Mouse (Mus musculus) lung, embryonic 14.5 days (tissue): Measurements from ENCODE around the gene Nfix. TPM values are rescaled to one million over a fixed set of nuclear protein-coding genes. Genes with fewer than 3 reads are reported as not detected.

Experiments
- ATAC-seq: fragments of 200-750 bp; cut with Nextera tagmentation; 2 replicates; pipeline ENCODE4 v1.8.0; 2017; ENCODE audit warnings: mild to moderate bottlenecking, moderate TSS enrichment, moderate library complexity; ENCODE audit not compliant: insufficient read depth
- DNase-seq: peaks from one replicate; pipeline ENCODE4 v3.0.0-alpha.2; 2015
- H3K27ac ChIP-seq: fragments of 300-500 bp; sonication (generic); 2 replicates; pipeline ENCODE4 v1.5.1; 2014; ENCODE audit warnings: low read depth, mild to moderate bottlenecking, moderate library complexity
- H3K27me3 ChIP-seq: fragments of 300-500 bp; sonication (generic); 2 replicates; pipeline ENCODE4 v1.6.1; 2014; ENCODE audit warnings: low read length, control low read depth; ENCODE audit not compliant: insufficient read depth
- H3K36me3 ChIP-seq: fragments of 300-500 bp; sonication (generic); 2 replicates; pipeline ENCODE4 v1.6.1; 2014; ENCODE audit warnings: control low read depth; ENCODE audit not compliant: insufficient read depth
- H3K4me1 ChIP-seq: fragments of 300-500 bp; sonication (generic); 2 replicates; pipeline ENCODE4 v1.6.1; 2014; ENCODE audit warnings: antibody characterized with exemption, control low read depth; ENCODE audit not compliant: insufficient read depth
- H3K4me2 ChIP-seq: fragments of 300-500 bp; sonication (generic); 2 replicates; pipeline ENCODE4 v1.6.1; 2014; ENCODE audit warnings: mild to moderate bottlenecking
- H3K4me3 ChIP-seq: fragments of 300-500 bp; sonication (generic); 2 replicates; pipeline ENCODE4 v1.5.1; 2014; ENCODE audit warnings: low read depth, low read length
- H3K9ac ChIP-seq: fragments of 300-500 bp; sonication (generic); 2 replicates; pipeline ENCODE4 v1.6.1; 2014
- H3K9me3 ChIP-seq: fragments of 300-500 bp; sonication (generic); 2 replicates; pipeline ENCODE4 v1.6.1; 2016; ENCODE audit warnings: low read depth, low read length, control low read depth
- CTCF ChIP-seq: IDR thresholded peaks from 2 replicates; pipeline ENCODE4 v1.5.1; 2016; ENCODE audit warnings: antibody characterized with exemption, low read depth
- WGBS: fragments of 180-500 bp; shearing (Covaris S2); extraction: QIAGEN DNeasy Blood & Tissue Kit; methylation state at CpG from one replicate; pipeline ENCODE4 v1.1.7; 2014; 5-methylcytosine and 5-hydroxymethylcytosine counted together
- polyA plus RNA-seq: library from polyadenylated mRNA; unstranded; fragments of >200 nt; fragmentation: Nextera tagmentation; extraction: Ambion mirVana; gene quantifications from 2 replicates; pipeline ENCODE4 v1.2.1, GENCODE M21; 2014

The Nfix gene
- polyA plus RNA-seq, 1 experiment from 2014 or later: 42.3 TPM

DNA sequence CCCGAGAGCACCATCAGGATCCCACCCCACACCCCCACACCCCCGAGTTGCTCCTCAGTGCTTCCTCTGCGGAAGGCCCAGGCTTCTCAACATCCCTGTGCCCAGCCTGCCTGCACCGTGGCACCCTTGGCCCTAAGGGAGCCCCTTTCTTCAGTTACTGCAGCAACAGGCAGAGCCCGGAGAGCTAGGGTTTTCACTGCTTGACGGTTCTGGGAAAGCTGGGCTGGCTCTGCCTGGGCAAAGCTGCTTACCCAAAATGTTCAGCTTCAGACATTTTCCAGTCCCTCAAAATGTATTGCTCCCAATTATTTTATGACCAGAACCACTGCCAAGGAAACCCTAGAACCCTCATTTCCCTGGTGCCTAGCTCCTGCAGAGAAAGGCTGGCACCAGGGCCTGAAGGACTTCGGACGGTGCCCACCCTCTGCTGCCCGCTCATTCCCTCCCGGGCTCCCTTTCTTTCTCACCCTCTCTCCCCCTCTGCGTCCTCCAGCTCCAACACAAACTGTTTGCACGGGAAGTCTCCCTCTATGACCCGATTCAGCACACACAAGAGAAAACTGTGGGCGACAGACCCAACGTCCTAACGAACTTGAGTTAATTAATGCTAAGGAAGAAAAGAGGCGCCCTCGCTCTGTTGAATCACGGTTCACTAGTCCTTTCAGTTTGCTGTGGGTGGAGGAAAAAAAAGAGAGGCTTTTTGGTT is 20.5 kb downstream of the Nfix start:
- Histone ChIP-seq H3K4me1 (peaks cover 34% of the 10 kb centered on the region), H3K4me3 (no peak overlapping the region), H3K27me3 (peaks cover 91% of the 10 kb centered on the region), H3K9me3 (no peaks in the 10 kb centered on the region), H3K9ac (no peak overlapping the region), H3K27ac (no peak overlapping the region), H3K4me2 (0 out of 2 replicates have a peak overlapping the region, but pooled peaks have one; percentile 18), H3K36me3 (no peaks in the 10 kb centered on the region)
- no peak for ATAC-seq
- DNase-seq: no peak
- WGBS: 33% methylated on average over 19 of the region's 19 CpGs
- no peak for TF ChIP-seq CTCF

- peak; percentile 71 for DNase-seq
- Histone ChIP-seq H3K9ac (no peak overlapping the region), H3K27me3 (peaks cover 86% of the 10 kb centered on the region), H3K4me2 (peak overlapping the region; percentile 18), H3K4me3 (no peak overlapping the region), H3K36me3 (no peaks in the 10 kb centered on the region), H3K27ac (no peak overlapping the region), H3K9me3 (no peaks in the 10 kb centered on the region), H3K4me1 (peaks cover 33% of the 10 kb centered on the region)
- TF ChIP-seq CTCF: no peak
- ATAC-seq: no peak
- WGBS: 17% methylated on average over 11 of the region's 11 CpGs
Observed at GRCm38 (mm10) chr8:84778638-84779380, 21.3 kb downstream of the Nfix start.

- no peak overlapping the region; the same call in 1 of the 2 replicates for H3K9ac ChIP-seq
- ATAC-seq (no peak), DNase-seq (peak; percentile 26)
- no peak for TF ChIP-seq CTCF
- no peaks in the 10 kb centered on the region for H3K36me3 ChIP-seq
- H3K27ac ChIP-seq: no peak overlapping the region
- no peak overlapping the region for H3K4me3 ChIP-seq
- peaks cover 33% of the 10 kb centered on the region for H3K4me1 ChIP-seq
- peak overlapping the region; percentile 18; the same call in 1 of the 2 replicates for H3K4me2 ChIP-seq
- H3K9me3 ChIP-seq: no peaks in the 10 kb centered on the region
- WGBS: 58% methylated on average over 10 of the region's 10 CpGs
- peaks cover 83% of the 10 kb centered on the region for H3K27me3 ChIP-seq
Observed at GRCm38 (mm10) chr8:84777899-84778637, 22.1 kb downstream of the Nfix start.

- H3K27me3 ChIP-seq: peaks cover 75% of the 10 kb centered on the region
Observed at GRCm38 (mm10) chr8:84776569-84776968, 23.6 kb downstream of the Nfix start.

DNA sequence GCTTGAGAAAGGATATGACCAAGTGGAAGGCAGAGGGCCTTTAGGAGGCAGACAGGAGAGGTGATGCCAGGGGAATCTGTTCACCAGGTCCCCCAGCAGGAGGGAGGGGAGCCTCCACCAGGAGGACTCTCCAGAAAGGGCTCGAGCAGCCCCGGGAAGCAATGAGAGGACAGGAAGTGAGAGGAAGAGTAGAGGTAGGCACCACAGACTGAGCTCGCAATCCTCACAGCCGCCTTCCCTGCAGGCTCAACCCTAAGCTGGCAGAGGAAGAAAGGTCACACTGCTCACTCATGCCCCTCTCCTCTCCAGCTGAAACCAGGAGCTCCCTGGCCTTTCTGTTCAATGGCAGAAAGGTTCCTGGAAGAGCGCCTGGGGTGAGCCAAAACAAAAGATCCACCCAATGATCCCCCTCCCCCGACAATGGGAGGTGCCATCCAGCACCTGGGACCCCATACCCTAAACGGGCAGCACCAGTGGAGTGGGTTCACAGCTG is 24.5 kb downstream of the Nfix start:
- TF ChIP-seq CTCF: no peak
- peak overlapping the region; percentile 64 for H3K4me2 ChIP-seq
- H3K27ac ChIP-seq: peak overlapping the region; percentile 94
- peaks cover 66% of the 10 kb centered on the region for H3K27me3 ChIP-seq
- 21% methylated on average over 7 of the region's 7 CpGs for WGBS
- ATAC-seq: no peak
- peaks cover 10% of the 10 kb centered on the region; the same call in 1 of the 2 replicates for H3K36me3 ChIP-seq
- H3K9me3 ChIP-seq: no peaks in the 10 kb centered on the region
- 0 out of 2 replicates have a peak overlapping the region, but pooled peaks have one; percentile 6 for H3K9ac ChIP-seq
- H3K4me3 ChIP-seq: peak overlapping the region; percentile 22; the same call in 1 of the 2 replicates
- peaks cover 53% of the 10 kb centered on the region for H3K4me1 ChIP-seq
- no peak for DNase-seq

More at GRCm38 (mm10) chr8:84776569-84776968, 23.6 kb downstream of the Nfix start:
- 64% methylated on average over 1 of the region's 1 CpGs for WGBS
- Histone ChIP-seq H3K9me3 (no peaks in the 10 kb centered on the region), H3K27ac (no peak overlapping the region), H3K4me3 (no peak overlapping the region), H3K36me3 (peaks cover 3% of the 10 kb centered on the region; the same call in 1 of the 2 replicates), H3K4me2 (no peak overlapping the region), H3K4me1 (peaks cover 46% of the 10 kb centered on the region), H3K9ac (no peak overlapping the region)
- TF ChIP-seq CTCF: no peak
- ATAC-seq: no peak
- DNase-seq: no peak

DNA sequence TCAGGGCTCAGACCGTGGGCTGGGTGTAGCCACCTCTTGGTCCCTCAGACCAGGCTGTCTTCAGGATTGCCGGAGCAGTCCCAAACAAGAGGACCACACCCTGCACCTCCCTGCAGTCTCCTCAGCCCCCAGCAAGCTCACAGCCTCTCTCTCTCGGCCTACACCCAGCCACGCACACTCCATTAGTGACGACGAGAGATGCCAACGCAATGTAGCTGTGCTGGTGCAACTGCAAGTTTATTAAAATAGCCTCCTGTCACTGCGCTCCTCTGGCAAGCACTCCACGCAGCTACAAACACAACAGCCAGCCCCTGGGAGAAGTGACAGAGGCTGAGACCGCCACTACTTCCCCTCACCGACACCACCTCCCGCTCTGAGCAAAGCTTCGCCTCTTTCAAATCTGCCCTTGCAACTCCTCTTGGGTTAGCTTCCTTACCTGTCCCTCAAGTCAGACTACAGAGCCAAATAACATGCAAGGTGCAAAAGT is 25.0 kb downstream of the Nfix start:
- H3K9ac ChIP-seq: peak overlapping the region; percentile 48
- H3K4me1 ChIP-seq: peaks cover 53% of the 10 kb centered on the region
- DNase-seq (peak; percentile 63), ATAC-seq (peak; percentile 42)
- H3K27ac ChIP-seq: peak overlapping the region; percentile 94
- peak overlapping the region; percentile 64 for H3K4me2 ChIP-seq
- no peaks in the 10 kb centered on the region for H3K9me3 ChIP-seq
- 10% methylated on average over 13 of the region's 13 CpGs for WGBS
- H3K36me3 ChIP-seq: peaks cover 14% of the 10 kb centered on the region; the same call in 1 of the 2 replicates
- TF ChIP-seq CTCF: no peak
- peak overlapping the region; percentile 22 for H3K4me3 ChIP-seq
- peaks cover 61% of the 10 kb centered on the region for H3K27me3 ChIP-seq
